Comparison of ENCODE assay signal across 13 mouse cellular contexts in the genomic region with DNA sequence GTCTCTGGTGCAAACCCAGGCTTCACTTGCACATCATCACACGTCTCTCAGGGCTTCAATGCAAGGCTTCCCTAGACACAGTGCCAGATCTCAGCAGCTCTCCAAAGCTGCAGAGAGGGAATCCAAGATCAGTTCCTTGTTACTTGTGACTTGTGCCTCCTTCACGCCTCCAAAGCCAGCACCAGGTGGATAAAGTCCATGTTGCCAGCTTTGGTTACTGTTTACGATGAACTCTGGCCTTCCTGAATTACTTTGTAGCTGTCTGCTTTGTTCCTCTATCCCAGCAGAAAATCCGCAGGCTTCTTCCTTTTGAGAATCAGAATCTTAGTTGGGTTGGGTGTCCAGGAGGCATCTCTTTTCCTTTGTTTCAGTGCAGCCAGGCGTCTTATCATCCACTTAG. TPM values are rescaled to one million over a fixed set of nuclear protein-coding genes. Genes with fewer than 3 reads are reported as not detected.
"Had no signal": no experiment of that assay in that cellular context is flagged by ENCODE, and none has a peak within 500 bp of the region (broad histone marks: within the 10 kb centered on the region; RNA-seq: fewer than 3 reads in every experiment).

No protein-coding gene starts in this region.

- DNase-seq: left cerebral cortex, postnatal 4 days; lung, adult 18-20 months; retina, postnatal 1 day; right cerebral cortex, postnatal 4 days; thymus, postnatal 4 days had no signal

- H3K9ac ChIP-seq: hindbrain, embryonic 15.5 days; limb, embryonic 13.5 days; liver, embryonic 14.5 days; midbrain, embryonic 12.5 days; neural tube, embryonic 15.5 days; stomach, embryonic 15.5 days had no signal

- H3K4me1 ChIP-seq: hindbrain, embryonic 15.5 days; limb, embryonic 13.5 days; midbrain, embryonic 12.5 days; neural tube, embryonic 15.5 days had no signal

- H3K27me3 ChIP-seq: hindbrain, embryonic 15.5 days; midbrain, embryonic 12.5 days; neural tube, embryonic 15.5 days; stomach, embryonic 15.5 days had no signal

- H3K36me3 ChIP-seq: hindbrain, embryonic 15.5 days; limb, embryonic 13.5 days; midbrain, embryonic 12.5 days; neural tube, embryonic 15.5 days; stomach, embryonic 15.5 days had no signal

- H3K9me3 ChIP-seq: hindbrain, embryonic 15.5 days; limb, embryonic 13.5 days; midbrain, embryonic 12.5 days; neural tube, embryonic 15.5 days; stomach, embryonic 15.5 days had no signal

- H3K4me3 ChIP-seq: hindbrain, embryonic 15.5 days; layer of hippocampus, adult 2 months; limb, embryonic 13.5 days; midbrain, embryonic 12.5 days; neural tube, embryonic 15.5 days; stomach, embryonic 15.5 days had no signal

- H3K27ac ChIP-seq: hindbrain, embryonic 15.5 days; layer of hippocampus, adult 2 months; limb, embryonic 13.5 days; liver, embryonic 14.5 days; midbrain, embryonic 12.5 days; neural tube, embryonic 15.5 days; stomach, embryonic 15.5 days had no signal

- H3K4me2 ChIP-seq: hindbrain, embryonic 15.5 days; limb, embryonic 13.5 days; midbrain, embryonic 12.5 days; neural tube, embryonic 15.5 days; stomach, embryonic 15.5 days had no signal

RNA-seq across cellular contexts. Expression of a gene that starts 14.3 kb away (rescaled TPM):
- total RNA-seq: megakaryocyte-erythroid progenitor cell, adult 5-6 weeks had no signal
